Mouse (Mus musculus): ENCODE measurements around the gene Rnf157. TPM values are rescaled to one million over a fixed set of nuclear protein-coding genes. Genes with fewer than 3 reads are reported as not detected.

Gene Rnf157
- polyA plus RNA-seq, 1 experiment from 2014 or later, result 39.6 TPM

GRCm38 (mm10) chr11:116292401-116292800, 120.4 kb downstream of the Rnf157 start:
- no peak overlapping the region for H3K27ac ChIP-seq
- 94% methylated on average over 13 of the region's 13 CpGs for WGBS

GRCm38 (mm10) chr11:116290556-116290955, 122.3 kb downstream of the Rnf157 start:
- H3K27me3 ChIP-seq, result peaks cover 6% of the 10 kb centered on the region; the same call in 1 of the 2 replicates
- no peak overlapping the region for H3K4me2 ChIP-seq
- no peaks in the 10 kb centered on the region for H3K9me3 ChIP-seq
- no peak for ATAC-seq (ENCODE audit: low FRiP score)
- peaks cover 84% of the 10 kb centered on the region for H3K36me3 ChIP-seq
- H3K27ac ChIP-seq, result no peak overlapping the region
- no peak overlapping the region for H3K9ac ChIP-seq
- 86% methylated on average over 8 of the region's 8 CpGs for WGBS
- no peak overlapping the region for H3K4me3 ChIP-seq
- H3K4me1 ChIP-seq (replicated peaks), result peaks cover 7% of the 10 kb centered on the region; the same call in 1 of the 2 replicates

More at GRCm38 (mm10) chr11:116292401-116292800, 120.4 kb downstream of the Rnf157 start:
- no peak overlapping the region for H3K4me3 ChIP-seq
- H3K9me3 ChIP-seq, result no peaks in the 10 kb centered on the region
- no peak for ATAC-seq (ENCODE audit: low FRiP score)
- peaks cover 99% of the 10 kb centered on the region for H3K36me3 ChIP-seq
- H3K9ac ChIP-seq, result no peak overlapping the region
- H3K4me2 ChIP-seq, result no peak overlapping the region
- no peaks in the 10 kb centered on the region for H3K27me3 ChIP-seq
- H3K4me1 ChIP-seq (replicated peaks), result no peaks in the 10 kb centered on the region

GRCm38 (mm10) chr11:116287351-116287750, 125.5 kb downstream of the Rnf157 start:
- H3K4me3 ChIP-seq, result no peak overlapping the region
- H3K4me2 ChIP-seq, result no peak overlapping the region
- peak overlapping the region; percentile 63; the same call in 1 of the 2 replicates for H3K27ac ChIP-seq
- WGBS, result 73% methylated on average over 5 of the region's 5 CpGs
- no peaks in the 10 kb centered on the region for H3K9me3 ChIP-seq
- H3K27me3 ChIP-seq, result peaks cover 38% of the 10 kb centered on the region
- H3K9ac ChIP-seq, result no peak overlapping the region
- peaks cover 53% of the 10 kb centered on the region for H3K36me3 ChIP-seq
- ATAC-seq (ENCODE audit: low FRiP score), result no peak
- peaks cover 16% of the 10 kb centered on the region for H3K4me1 ChIP-seq (replicated peaks)

Other genes with a start within 250 kb of the Rnf157 start
- gene Fbf1, start 244.9 kb downstream of the Rnf157 start, polyA plus RNA-seq (2015; fragmentation: Nextera tagmentation; extraction: Ambion mirVana), result 64.4 and 69.5 TPM in 2 replicates
- 87.7 and 91.7 TPM in 2 replicates for gene Ten1, start 214.2 kb downstream of the Rnf157 start, polyA plus RNA-seq (2015; fragmentation: Nextera tagmentation; extraction: Ambion mirVana)
- gene Acox1, start 214.0 kb downstream of the Rnf157 start, polyA plus RNA-seq (2015; fragmentation: Nextera tagmentation; extraction: Ambion mirVana), result 53.2 and 54.6 TPM in 2 replicates
- gene Evpl, start 175.0 kb downstream of the Rnf157 start, polyA plus RNA-seq (2015; fragmentation: Nextera tagmentation; extraction: Ambion mirVana), result 0.35 and 0.43 TPM in 2 replicates
- 63.7 and 64.4 TPM in 2 replicates for gene Srp68, start 138.8 kb downstream of the Rnf157 start, polyA plus RNA-seq (2015; fragmentation: Nextera tagmentation; extraction: Ambion mirVana)
- 0.27 and 0.56 TPM in 2 replicates for gene Galr2, start 132.1 kb downstream of the Rnf157 start, polyA plus RNA-seq (2015; fragmentation: Nextera tagmentation; extraction: Ambion mirVana)
- gene Exoc7, start 105.8 kb downstream of the Rnf157 start, polyA plus RNA-seq (2015; fragmentation: Nextera tagmentation; extraction: Ambion mirVana), result 94.4 and 97.5 TPM in 2 replicates
- 14.2 and 24.3 TPM in 2 replicates for gene Foxj1, start 77.6 kb downstream of the Rnf157 start, polyA plus RNA-seq (2015; fragmentation: Nextera tagmentation; extraction: Ambion mirVana)
- gene Ubald2, start 21.1 kb upstream of the Rnf157 start, polyA plus RNA-seq (2015; fragmentation: Nextera tagmentation; extraction: Ambion mirVana), result 43.6 and 44.5 TPM in 2 replicates
- gene Qrich2, start 53.2 kb upstream of the Rnf157 start, polyA plus RNA-seq (2015; fragmentation: Nextera tagmentation; extraction: Ambion mirVana), result 0.19 and 0.42 TPM in 2 replicates
- 171 and 178 TPM in 2 replicates for gene Prpsap1, start 81.2 kb upstream of the Rnf157 start, polyA plus RNA-seq (2015; fragmentation: Nextera tagmentation; extraction: Ambion mirVana)
- gene Sphk1, start 117.9 kb upstream of the Rnf157 start, polyA plus RNA-seq (2015; fragmentation: Nextera tagmentation; extraction: Ambion mirVana), result 3.1 and 3.3 TPM in 2 replicates
- 14.1 and 14.8 TPM in 2 replicates for gene Ube2o, start 168.4 kb upstream of the Rnf157 start, polyA plus RNA-seq (2015; fragmentation: Nextera tagmentation; extraction: Ambion mirVana)
- 0.36 and 1.0 TPM in 2 replicates for gene Aanat, start 173.4 kb upstream of the Rnf157 start, polyA plus RNA-seq (2015; fragmentation: Nextera tagmentation; extraction: Ambion mirVana)
- gene Rhbdf2, start 214.0 kb upstream of the Rnf157 start, polyA plus RNA-seq (2015; fragmentation: Nextera tagmentation; extraction: Ambion mirVana), result 1.8 and 2.1 TPM in 2 replicates
- 1.2 and 1.4 TPM in 2 replicates for gene Prcd, start 240.5 kb upstream of the Rnf157 start, polyA plus RNA-seq (2015; fragmentation: Nextera tagmentation; extraction: Ambion mirVana)
- gene Cygb, start 241.3 kb upstream of the Rnf157 start, polyA plus RNA-seq (2015; fragmentation: Nextera tagmentation; extraction: Ambion mirVana), result 16.4 and 18.1 TPM in 2 replicates